Mouse (Mus musculus) midbrain, embryonic 10.5 days (tissue): Measurements from ENCODE around the gene Gata1. TPM values are rescaled to one million over a fixed set of nuclear protein-coding genes. Genes with fewer than 3 reads are reported as not detected.

Experiments used
- DNase-seq: peaks from one replicate; pipeline ENCODE4 v3.0.0-alpha.2; 2017; ENCODE audit warnings: low spot score
- H3K27ac ChIP-seq: fragments of 300-500 bp; sonication (generic); replicated peaks from 2 replicates; pipeline ENCODE4 v1.5.1; 2016; ENCODE audit warnings: mild to moderate bottlenecking
- H3K27me3 ChIP-seq: fragments of 300-500 bp; sonication (generic); 2 replicates; pipeline ENCODE4 v1.6.1; 2016; ENCODE audit warnings: low read depth, mild to moderate bottlenecking; ENCODE audit not compliant: poor library complexity, severe bottlenecking
- H3K36me3 ChIP-seq: fragments of 300-500 bp; sonication (generic); 2 replicates; pipeline ENCODE4 v1.6.1; 2016; ENCODE audit warnings: mild to moderate bottlenecking, moderate library complexity
- H3K4me1 ChIP-seq: fragments of 300-500 bp; sonication (generic); 2 replicates; pipeline ENCODE4 v1.6.1; 2016
- H3K4me3 ChIP-seq: fragments of 300-500 bp; sonication (generic); 2 replicates; pipeline ENCODE4 v1.5.1; 2016; ENCODE audit warnings: mild to moderate bottlenecking, moderate library complexity
- H3K9me3 ChIP-seq: fragments of 300-500 bp; sonication (generic); replicated peaks from 2 replicates; pipeline ENCODE4 v1.6.1; 2016; ENCODE audit warnings: mild to moderate bottlenecking
- WGBS: fragments of 180-500 bp; shearing (Covaris S2); methylation state at CpG from one replicate; pipeline ENCODE4 v1.1.7; 2016; 5-methylcytosine and 5-hydroxymethylcytosine counted together
- polyA plus RNA-seq: library from polyadenylated mRNA; unstranded; fragments of >200 nt; fragmentation: Nextera tagmentation; extraction: Ambion mirVana; gene quantifications from 2 replicates; pipeline ENCODE4 v1.2.1, GENCODE M21; 2016

Gata1 gene
- polyA plus RNA-seq, 1 experiment from 2014 or later = 7.8 TPM

GRCm38 (mm10) chrX:7910473-7910872 lies 67.4 kb downstream of the Gata1 start:
- peaks cover 7% of the 10 kb centered on the region for H3K9me3 ChIP-seq
- 54% methylated on average over 6 of the region's 6 CpGs for WGBS
- peaks cover 20% of the 10 kb centered on the region for H3K36me3 ChIP-seq
- no peak overlapping the region for H3K4me3 ChIP-seq
- no peak overlapping the region for H3K27ac ChIP-seq
- H3K27me3 ChIP-seq = no peaks in the 10 kb centered on the region
- no peak for DNase-seq
- no peaks in the 10 kb centered on the region for H3K4me1 ChIP-seq

Other genes starting within 250 kb of the Gata1 start
- gene Praf2, start 249.6 kb downstream of the Gata1 start, polyA plus RNA-seq = 85.9 and 90.5 TPM in 2 replicates
- gene Ccdc120, start 227.2 kb downstream of the Gata1 start, polyA plus RNA-seq = 17.0 and 17.6 TPM in 2 replicates
- 27.9 and 35.8 TPM in 2 replicates for gene Tfe3, start 215.5 kb downstream of the Gata1 start, polyA plus RNA-seq
- gene Gripap1, start 188.3 kb downstream of the Gata1 start, polyA plus RNA-seq = 47.3 and 58.8 TPM in 2 replicates
- gene Kcnd1, start 155.8 kb downstream of the Gata1 start, polyA plus RNA-seq = 0.59 and 1.1 TPM in 2 replicates
- gene Otud5, start 136.7 kb downstream of the Gata1 start, polyA plus RNA-seq = 40.7 and 45.1 TPM in 2 replicates
- 14.0 and 16.5 TPM in 2 replicates for gene Pim2, start 99.8 kb downstream of the Gata1 start, polyA plus RNA-seq
- 28.3 and 31.4 TPM in 2 replicates for gene Slc35a2, start 94.0 kb downstream of the Gata1 start, polyA plus RNA-seq
- 132 and 146 TPM in 2 replicates for gene Pqbp1, start 78.8 kb downstream of the Gata1 start, polyA plus RNA-seq
- 193 and 203 TPM in 2 replicates for gene Timm17b, start 78.7 kb downstream of the Gata1 start, polyA plus RNA-seq
- gene Gm10491, start 70.2 kb downstream of the Gata1 start, polyA plus RNA-seq = not detected in 2 replicates
- gene Gm10490, start 68.5 kb downstream of the Gata1 start, polyA plus RNA-seq = not detected in 2 replicates
- 13.3 and 26.7 TPM in 2 replicates for gene Pcsk1n, start 58.2 kb downstream of the Gata1 start, polyA plus RNA-seq
- 0.19 TPM in 1 of 2 replicates, not detected in the other for gene Eras, start 49.5 kb downstream of the Gata1 start, polyA plus RNA-seq
- 71.7 and 85.0 TPM in 2 replicates for gene Hdac6, start 30.2 kb downstream of the Gata1 start, polyA plus RNA-seq
- 0.54 and 0.56 TPM in 2 replicates for gene Glod5, start 40.4 kb upstream of the Gata1 start, polyA plus RNA-seq
- 95.8 and 99.4 TPM in 2 replicates for gene Suv39h1, start 96.7 kb upstream of the Gata1 start, polyA plus RNA-seq
- gene Was, start 112.4 kb upstream of the Gata1 start, polyA plus RNA-seq = 0.17 and 0.31 TPM in 2 replicates
- 22.8 and 32.2 TPM in 2 replicates for gene Wdr13, start 154.8 kb upstream of the Gata1 start, polyA plus RNA-seq
- 397 and 409 TPM in 2 replicates for gene Rbm3, start 167.8 kb upstream of the Gata1 start, polyA plus RNA-seq
- gene Tbc1d25, start 198.1 kb upstream of the Gata1 start, polyA plus RNA-seq = 8.7 and 11.2 TPM in 2 replicates
- gene Ebp, start 215.4 kb upstream of the Gata1 start, polyA plus RNA-seq = 35.1 TPM in 2 replicates
- 12.2 and 17.2 TPM in 2 replicates for gene Porcn, start 228.5 kb upstream of the Gata1 start, polyA plus RNA-seq